Mouse (Mus musculus) bone marrow macrophage, adult 2 months (primary cell): ENCODE measurements around the gene Arl4c. TPM values are rescaled to one million over a fixed set of nuclear protein-coding genes. Genes with fewer than 3 reads are reported as not detected.

Experiments used
- H3K27ac ChIP-seq: 2 replicates; pipeline ENCODE4 v1.5.1; 2012; ENCODE audit warnings: low read depth, low read length; ENCODE audit not compliant: insufficient read depth
- H3K4me1 ChIP-seq: 2 replicates; pipeline ENCODE4 v1.6.1; 2012; ENCODE audit warnings: low read length; ENCODE audit not compliant: control insufficient read depth, insufficient read depth
- H3K4me3 ChIP-seq: 2 replicates; pipeline ENCODE4 v1.5.1; 2012; ENCODE audit warnings: mild to moderate bottlenecking, low read length, moderate library complexity; ENCODE audit not compliant: insufficient read depth
- CTCF ChIP-seq: IDR thresholded peaks from 2 replicates; pipeline ENCODE4 v1.5.1; 2012; ENCODE audit warnings: low read depth, mild to moderate bottlenecking, low read length, moderate library complexity
- POLR2A ChIP-seq: IDR thresholded peaks from 2 replicates; pipeline ENCODE4 v1.6.1; 2012; ENCODE audit warnings: mild to moderate bottlenecking, low read depth, low read length, borderline replicate concordance
- polyA plus RNA-seq: library from polyadenylated mRNA; stranded (reverse); fragments of >200 nt; gene quantifications from 2 replicates; pipeline ENCODE4 v1.2.4, GENCODE M21; 2012; ENCODE audit not compliant: missing spikeins, insufficient read depth, insufficient read length

Arl4c gene
- polyA plus RNA-seq, 1 experiment = 146 TPM

- Histone ChIP-seq H3K27ac (no peak overlapping the region), H3K4me3 (no peak overlapping the region), H3K4me1 (no peaks in the 10 kb centered on the region)
- TF ChIP-seq POLR2A (no peak), CTCF (no peak)
Measured at GRCm38 (mm10) chr1:88729496-88729895, 27.5 kb upstream of the Arl4c start.

GRCm38 (mm10) chr1:88727369-88727768 is 25.3 kb upstream of the Arl4c start:
- TF ChIP-seq POLR2A = no peak
- TF ChIP-seq CTCF = no peak
- Histone ChIP-seq H3K4me3 (no peak overlapping the region), H3K27ac (no peak overlapping the region), H3K4me1 (no peaks in the 10 kb centered on the region)

DNA sequence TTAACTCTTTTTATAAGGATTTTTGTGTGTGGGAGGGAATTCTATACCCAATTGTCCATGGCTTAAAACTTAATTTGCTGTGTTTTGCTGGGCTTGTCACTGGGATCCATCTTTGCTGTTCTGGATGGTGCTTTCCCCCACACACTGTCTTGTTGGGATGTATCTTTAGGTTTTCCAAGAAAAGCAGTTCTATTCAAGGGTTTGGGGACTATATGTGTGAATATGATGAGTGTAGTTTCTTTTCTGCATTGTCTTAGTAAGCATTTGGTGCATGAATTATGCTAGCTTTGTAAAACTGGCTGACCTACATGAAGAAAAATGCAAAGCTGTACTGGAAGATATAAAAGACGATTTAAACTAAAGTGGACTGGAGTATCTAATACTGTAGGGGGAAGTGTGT is 23.7 kb upstream of the Arl4c start:
- TF ChIP-seq CTCF = no peak
- TF ChIP-seq POLR2A = no peak
- Histone ChIP-seq H3K4me1 (no peaks in the 10 kb centered on the region), H3K4me3 (no peak overlapping the region), H3K27ac (no peak overlapping the region)

DNA sequence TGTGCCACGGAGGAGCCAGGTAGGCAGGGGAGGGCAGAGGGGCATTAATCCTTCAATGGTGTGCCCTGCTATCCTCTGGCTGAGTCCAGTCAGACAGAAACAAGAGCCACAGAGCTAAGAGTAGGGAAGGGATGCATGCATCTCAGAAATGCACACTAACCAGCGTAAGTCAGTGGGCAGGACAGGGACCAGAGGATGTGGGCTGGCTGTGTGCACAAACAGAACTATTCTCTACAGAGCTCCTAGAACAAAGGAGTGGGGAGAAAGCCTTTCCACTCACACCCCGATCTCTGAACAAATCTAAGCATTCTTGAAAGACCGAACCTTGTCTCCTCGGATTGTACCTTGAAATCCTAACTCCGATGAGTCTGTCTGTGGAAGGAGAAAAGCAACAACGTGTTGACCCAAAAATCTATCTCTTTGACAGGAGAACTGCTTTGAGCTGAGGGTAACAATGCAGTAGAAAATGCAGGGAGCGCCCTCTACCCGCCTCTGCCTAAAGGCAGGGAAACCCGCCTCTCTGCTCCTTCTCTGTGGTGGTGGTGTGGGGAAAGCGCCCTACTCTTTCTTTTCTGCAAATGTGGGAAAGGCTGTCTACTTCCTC is 18.7 kb upstream of the Arl4c start:
- TF ChIP-seq CTCF (no peak), POLR2A (no peak)
- Histone ChIP-seq H3K27ac (no peak overlapping the region), H3K4me1 (no peaks in the 10 kb centered on the region), H3K4me3 (no peak overlapping the region)

GRCm38 (mm10) chr1:88718563-88718962 is 16.5 kb upstream of the Arl4c start:
- Histone ChIP-seq H3K4me3 (no peak overlapping the region), H3K27ac (no peak overlapping the region), H3K4me1 (no peaks in the 10 kb centered on the region)
- TF ChIP-seq POLR2A = no peak
- no peak for TF ChIP-seq CTCF

- H3K4me3 ChIP-seq = no peak overlapping the region
- H3K4me1 ChIP-seq = no peaks in the 10 kb centered on the region
- TF ChIP-seq CTCF = no peak
- TF ChIP-seq POLR2A = no peak
- H3K27ac ChIP-seq = no peak overlapping the region
Measured at GRCm38 (mm10) chr1:88717736-88718135, 15.7 kb upstream of the Arl4c start.

DNA sequence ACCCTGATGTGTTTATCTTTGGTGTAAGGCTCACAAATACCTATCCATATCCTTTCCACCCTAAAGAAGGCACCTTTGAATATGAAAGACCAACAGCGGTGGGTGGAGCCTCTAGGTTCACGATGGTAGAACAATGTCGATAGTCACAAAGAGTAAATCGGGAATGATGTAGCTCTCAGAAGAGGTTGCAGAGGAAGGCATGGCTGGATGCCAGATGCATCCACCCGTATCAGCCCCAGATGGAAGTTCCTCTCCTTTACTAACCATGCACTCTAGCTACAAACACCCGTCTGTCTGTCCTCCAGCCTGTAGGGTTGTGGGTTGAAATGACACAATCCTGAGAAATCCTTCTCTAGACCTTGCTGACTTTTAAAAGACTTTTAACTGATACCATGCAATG is 10.0 kb upstream of the Arl4c start:
- H3K4me3 ChIP-seq = no peak overlapping the region
- no peak overlapping the region for H3K27ac ChIP-seq
- no peak for TF ChIP-seq CTCF
- no peak for TF ChIP-seq POLR2A
- H3K4me1 ChIP-seq = no peaks in the 10 kb centered on the region

DNA sequence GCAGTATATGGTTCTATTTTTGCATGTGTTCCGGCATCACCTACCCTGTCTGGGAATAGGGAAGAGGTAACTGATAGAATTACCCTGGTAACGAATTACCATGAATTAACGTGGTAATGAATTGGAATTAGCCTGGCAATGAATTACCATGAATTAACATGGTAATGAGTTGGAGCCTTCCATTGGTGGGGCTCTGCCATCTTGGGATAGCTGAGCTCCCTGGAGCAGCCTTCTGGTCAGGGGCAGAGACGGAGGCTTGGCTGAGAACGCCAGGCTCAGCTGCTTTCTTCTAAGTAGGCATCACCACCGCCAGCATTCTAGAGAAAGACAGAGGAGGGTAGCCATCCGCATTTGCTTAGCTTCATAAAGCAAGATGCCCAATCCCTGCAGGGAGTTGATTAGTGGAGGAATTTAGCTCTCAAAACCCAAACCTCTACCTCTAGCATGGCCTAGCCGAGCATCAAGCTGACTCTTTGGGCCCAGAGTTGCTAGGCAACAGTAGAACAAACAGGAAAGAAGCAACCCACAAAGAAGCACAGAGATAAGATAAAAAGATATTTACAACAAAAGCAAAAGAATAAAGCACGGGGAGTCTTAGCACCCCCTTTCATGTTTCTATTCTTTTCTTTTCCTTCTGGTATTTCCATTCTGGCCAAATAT is 6.8 kb upstream of the Arl4c start:
- Histone ChIP-seq H3K4me3 (no peak overlapping the region), H3K27ac (no peak overlapping the region), H3K4me1 (no peaks in the 10 kb centered on the region; the same call in 1 of the 2 replicates)
- TF ChIP-seq CTCF = no peak
- TF ChIP-seq POLR2A = no peak

DNA sequence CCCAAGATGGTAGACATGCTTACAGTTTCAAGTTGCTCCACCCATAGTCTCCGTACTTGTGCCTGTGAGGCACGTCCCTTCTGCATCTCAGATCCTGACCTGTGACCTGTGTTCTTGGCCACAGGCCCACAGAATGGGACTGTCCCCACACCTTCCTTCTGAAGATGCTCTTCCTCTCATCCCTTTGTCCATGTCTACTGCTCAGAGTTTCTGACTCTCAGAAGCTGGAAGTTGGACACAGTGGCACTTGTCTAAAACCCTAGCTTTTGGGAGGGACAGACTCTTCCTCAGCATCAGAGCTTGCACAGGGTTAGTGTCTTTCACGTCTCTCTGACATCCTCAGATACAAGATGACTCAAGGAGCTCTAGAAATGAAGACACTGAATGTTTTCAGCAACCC is 6.2 kb upstream of the Arl4c start:
- no peak overlapping the region for H3K4me3 ChIP-seq
- no peak overlapping the region for H3K27ac ChIP-seq
- no peaks in the 10 kb centered on the region; the same call in 1 of the 2 replicates for H3K4me1 ChIP-seq
- TF ChIP-seq POLR2A (no peak), CTCF (no peak)

GRCm38 (mm10) chr1:88707536-88707935 is 5.5 kb upstream of the Arl4c start:
- peaks cover 4% of the 10 kb centered on the region for H3K4me1 ChIP-seq
- no peak for TF ChIP-seq POLR2A
- no peak for TF ChIP-seq CTCF
- no peak overlapping the region for H3K27ac ChIP-seq
- H3K4me3 ChIP-seq = no peak overlapping the region

DNA sequence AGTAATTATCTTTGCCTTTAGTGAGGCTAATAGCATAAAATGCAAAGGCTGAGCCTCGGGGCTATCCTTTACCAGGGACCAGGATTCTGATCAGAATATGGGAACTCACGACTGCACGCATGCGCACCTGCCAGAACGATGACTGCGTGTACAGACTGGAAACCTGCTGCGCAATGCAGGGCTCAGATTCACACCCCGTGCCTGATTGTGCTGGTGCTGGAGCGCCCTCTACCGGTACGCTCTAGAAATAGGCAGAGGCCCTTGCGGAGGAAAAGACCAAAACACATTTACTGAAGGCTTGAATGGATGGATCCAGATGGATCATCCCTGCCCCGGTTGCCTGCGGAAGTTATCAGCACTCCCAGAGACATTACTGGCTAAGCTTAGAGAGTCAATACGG is 3.8 kb upstream of the Arl4c start:
- H3K4me3 ChIP-seq = no peak overlapping the region
- H3K27ac ChIP-seq = no peak overlapping the region
- TF ChIP-seq CTCF (peak; percentile 94), POLR2A (0 out of 2 replicates have a peak, but pooled peaks have one; percentile 18)
- peaks cover 4% of the 10 kb centered on the region for H3K4me1 ChIP-seq
